Mouse (Mus musculus): Measurements from ENCODE around the gene Ptges3l. TPM values are rescaled to one million over a fixed set of nuclear protein-coding genes. Genes with fewer than 3 reads are reported as not detected.

The Ptges3l gene
- total and polyA plus RNA-seq, 3 experiments: 0.22 to 0.33 TPM; not detected in 1

- DNase-seq (ENCODE audit: low spot score) (peak; percentile 76), ATAC-seq (ENCODE audit: extremely low read depth, insufficient number of reproducible peaks, low FRiP score, poor library complexity, severe bottlenecking) (peak; percentile 69)
- peaks cover 82% of the 10 kb centered on the region for H3K4me1 ChIP-seq (ENCODE audit: insufficient read depth, low read depth, low read length)
- no peak for TF ChIP-seq GATA1 (IDR thresholded peaks at IDR 0.05; ENCODE audit: borderline replicate concordance, low read length)
- TF ChIP-seq TAL1 (conservative IDR thresholded peaks at IDR 0.05; ENCODE audit: low read depth, low read length): no peak
- peaks cover 39% of the 10 kb centered on the region for H3K36me3 ChIP-seq (replicated peaks)
- no peaks in the 10 kb centered on the region for H3K27me3 ChIP-seq (ENCODE audit: insufficient read depth, low read length)
- H3K9me3 ChIP-seq (replicated peaks): no peaks in the 10 kb centered on the region
- peak overlapping the region; percentile 89 for H3K4me3 ChIP-seq (ENCODE audit: low read depth, low read length)
Measured at GRCm38 (mm10) chr11:101465101-101465868, 40.2 kb upstream of the Ptges3l start.

- no peak for ATAC-seq (ENCODE audit: extremely low read depth, insufficient number of reproducible peaks, low FRiP score, poor library complexity, severe bottlenecking)
- DNase-seq (ENCODE audit: low spot score): no peak
- peaks cover 83% of the 10 kb centered on the region for H3K4me1 ChIP-seq (ENCODE audit: insufficient read depth, low read depth, low read length)
- TF ChIP-seq CTCF (IDR thresholded peaks at IDR 0.05; ENCODE audit: low read depth, low read length): no peak
- no peak for TF ChIP-seq GATA1 (IDR thresholded peaks at IDR 0.05; ENCODE audit: borderline replicate concordance, low read length)
- TF ChIP-seq POLR2AphosphoS5 (IDR thresholded peaks at IDR 0.05; ENCODE audit: insufficient replicate concordance, low read depth, low read length): no peak
- no peak for TF ChIP-seq TAL1 (conservative IDR thresholded peaks at IDR 0.05; ENCODE audit: low read depth, low read length)
- no peak for TF ChIP-seq GATA2 (IDR thresholded peaks at IDR 0.05; ENCODE audit: borderline replicate concordance, low read depth, low read length)
- H3K36me3 ChIP-seq (replicated peaks): peaks cover 41% of the 10 kb centered on the region
- no peaks in the 10 kb centered on the region for H3K9me3 ChIP-seq (replicated peaks)
- H3K27me3 ChIP-seq (ENCODE audit: insufficient read depth, low read length): no peaks in the 10 kb centered on the region
- H3K4me3 ChIP-seq (ENCODE audit: low read depth, low read length): peak within 1 kb of the TSS; percentile 89
Measured at GRCm38 (mm10) chr11:101464211-101465100, 39.3 kb upstream of the Ptges3l start, which contains the start of gene Rnd2. TSS of gene Rnd2 (plus strand) at chr11:101464999.

- Histone ChIP-seq H3K27me3 (ENCODE audit: insufficient read depth, low read length) (no peaks in the 10 kb centered on the region), H3K36me3 (replicated peaks) (peaks cover 58% of the 10 kb centered on the region), H3K4me3 (ENCODE audit: low read depth, low read length) (peak overlapping the region; percentile 65; the same call in 1 of the 2 replicates), H3K9me3 (replicated peaks) (no peaks in the 10 kb centered on the region), H3K4me1 (ENCODE audit: insufficient read depth, low read depth, low read length) (peaks cover 88% of the 10 kb centered on the region)
- peak; percentile 80 for TF ChIP-seq TAL1 (conservative IDR thresholded peaks at IDR 0.05; ENCODE audit: low read depth, low read length)
- no peak for TF ChIP-seq GATA1 (IDR thresholded peaks at IDR 0.05; ENCODE audit: borderline replicate concordance, low read length)
- peak; percentile 50 for DNase-seq (ENCODE audit: low spot score)
- ATAC-seq (ENCODE audit: extremely low read depth, insufficient number of reproducible peaks, low FRiP score, poor library complexity, severe bottlenecking): 0 out of 2 replicates have a peak, but pooled peaks have one; percentile 15
Measured at GRCm38 (mm10) chr11:101462583-101463440, 37.7 kb upstream of the Ptges3l start.

GRCm38 (mm10) chr11:101462141-101462540, 37.0 kb upstream of the Ptges3l start:
- H3K4me1 ChIP-seq (ENCODE audit: insufficient read depth, low read depth, low read length): peaks cover 88% of the 10 kb centered on the region
- peaks cover 64% of the 10 kb centered on the region for H3K36me3 ChIP-seq (replicated peaks)
- DNase-seq (ENCODE audit: low spot score) (no peak), ATAC-seq (ENCODE audit: extremely low read depth, insufficient number of reproducible peaks, low FRiP score, poor library complexity, severe bottlenecking) (no peak)
- H3K9me3 ChIP-seq (replicated peaks): no peaks in the 10 kb centered on the region
- H3K4me3 ChIP-seq (ENCODE audit: low read depth, low read length): peak overlapping the region; percentile 65; the same call in 1 of the 2 replicates
- TF ChIP-seq POLR2AphosphoS5 (IDR thresholded peaks at IDR 0.05; ENCODE audit: insufficient replicate concordance, low read depth, low read length) (no peak), GATA2 (IDR thresholded peaks at IDR 0.05; ENCODE audit: borderline replicate concordance, low read depth, low read length) (no peak)
- no peaks in the 10 kb centered on the region for H3K27me3 ChIP-seq (ENCODE audit: insufficient read depth, low read length)

- no peak for ATAC-seq (ENCODE audit: extremely low read depth, insufficient number of reproducible peaks, low FRiP score, poor library complexity, severe bottlenecking)
- TF ChIP-seq TAL1 (conservative IDR thresholded peaks at IDR 0.05; ENCODE audit: low read depth, low read length) (no peak), GATA1 (IDR thresholded peaks at IDR 0.05; ENCODE audit: borderline replicate concordance, low read length) (no peak), CTCF (IDR thresholded peaks at IDR 0.05; ENCODE audit: low read depth, low read length) (no peak), POLR2AphosphoS5 (IDR thresholded peaks at IDR 0.05; ENCODE audit: insufficient replicate concordance, low read depth, low read length) (no peak), GATA2 (IDR thresholded peaks at IDR 0.05; ENCODE audit: borderline replicate concordance, low read depth, low read length) (no peak)
- peaks cover 80% of the 10 kb centered on the region for H3K36me3 ChIP-seq (replicated peaks)
- no peaks in the 10 kb centered on the region for H3K9me3 ChIP-seq (replicated peaks)
- no peak for DNase-seq (ENCODE audit: low spot score)
- no peaks in the 10 kb centered on the region for H3K27me3 ChIP-seq (ENCODE audit: insufficient read depth, low read length)
- H3K4me3 ChIP-seq (ENCODE audit: low read depth, low read length): no peak overlapping the region
- peaks cover 92% of the 10 kb centered on the region for H3K4me1 ChIP-seq (ENCODE audit: insufficient read depth, low read depth, low read length)
Measured at GRCm38 (mm10) chr11:101460321-101460720, 35.2 kb upstream of the Ptges3l start.

GRCm38 (mm10) chr11:101459716-101460115, 34.6 kb upstream of the Ptges3l start:
- DNase-seq (ENCODE audit: low spot score): no peak
- H3K9me3 ChIP-seq (replicated peaks): no peaks in the 10 kb centered on the region
- no peak for ATAC-seq (ENCODE audit: extremely low read depth, insufficient number of reproducible peaks, low FRiP score, poor library complexity, severe bottlenecking)
- no peaks in the 10 kb centered on the region for H3K27me3 ChIP-seq (ENCODE audit: insufficient read depth, low read length)
- peaks cover 92% of the 10 kb centered on the region for H3K4me1 ChIP-seq (ENCODE audit: insufficient read depth, low read depth, low read length)
- no peak for TF ChIP-seq GATA1 (IDR thresholded peaks at IDR 0.05; ENCODE audit: borderline replicate concordance, low read length)
- TF ChIP-seq GATA2 (IDR thresholded peaks at IDR 0.05; ENCODE audit: borderline replicate concordance, low read depth, low read length): no peak
- TF ChIP-seq TAL1 (conservative IDR thresholded peaks at IDR 0.05; ENCODE audit: low read depth, low read length): no peak
- no peak for TF ChIP-seq CTCF (IDR thresholded peaks at IDR 0.05; ENCODE audit: low read depth, low read length)
- H3K36me3 ChIP-seq (replicated peaks): peaks cover 86% of the 10 kb centered on the region
- H3K4me3 ChIP-seq (ENCODE audit: low read depth, low read length): no peak overlapping the region

Data from G1E (cell line).